Mouse (Mus musculus) forebrain, embryonic 12.5 days (tissue): ENCODE data around the gene Tnrc18. TPM values are rescaled to one million over a fixed set of nuclear protein-coding genes. Genes with fewer than 3 reads are reported as not detected.
A peak's percentile ranks its signal among the peaks of the same experiment; 100 is the strongest.
"Not testable (repeated sequence)": the region's sequence is repeated elsewhere in the genome, so short reads cannot be mapped to it uniquely, and the experiment has no call there.

ENCODE experiments used
- ATAC-seq: fragments of 200-750 bp; cut with Nextera tagmentation; 2 replicates; pipeline ENCODE4 v1.8.0; 2017; ENCODE audit warnings: moderate TSS enrichment; ENCODE audit not compliant: low FRiP score
- H3K27ac ChIP-seq: fragments of 300-500 bp; sonication (generic); 2 replicates; pipeline ENCODE4 v1.5.1; 2016; ENCODE audit warnings: mild to moderate bottlenecking
- H3K27me3 ChIP-seq: fragments of 300-500 bp; sonication (generic); 2 replicates; pipeline ENCODE4 v1.6.1; 2016; ENCODE audit warnings: mild to moderate bottlenecking
- H3K36me3 ChIP-seq: fragments of 300-500 bp; sonication (generic); replicated peaks from 2 replicates; pipeline ENCODE4 v1.6.1; 2016; ENCODE audit warnings: mild to moderate bottlenecking
- H3K4me1 ChIP-seq: fragments of 300-500 bp; sonication (generic); 2 replicates; pipeline ENCODE4 v1.6.1; 2016
- H3K4me2 ChIP-seq: fragments of 300-500 bp; sonication (generic); 2 replicates; pipeline ENCODE4 v1.6.1; 2016; ENCODE audit warnings: mild to moderate bottlenecking, moderate library complexity
- H3K4me3 ChIP-seq: fragments of 300-500 bp; sonication (generic); replicated peaks from 2 replicates; pipeline ENCODE4 v1.5.1; 2016; ENCODE audit warnings: mild to moderate bottlenecking
- H3K9ac ChIP-seq: fragments of 300-500 bp; sonication (generic); 2 replicates; pipeline ENCODE4 v1.6.1; 2016; ENCODE audit warnings: mild to moderate bottlenecking
- H3K9me3 ChIP-seq: fragments of 300-500 bp; sonication (generic); 2 replicates; pipeline ENCODE4 v1.6.1; 2016
- WGBS: fragments of 180-500 bp; shearing (Covaris S2); methylation state at CpG from one replicate; pipeline ENCODE4 v1.1.7; 2016; 5-methylcytosine and 5-hydroxymethylcytosine counted together
- polyA plus RNA-seq: library from polyadenylated mRNA; unstranded; fragments of >200 nt; fragmentation: Nextera tagmentation; extraction: Ambion mirVana; gene quantifications from 2 replicates; pipeline ENCODE4 v1.2.1, GENCODE M21; 2016

The Tnrc18 gene
- polyA plus RNA-seq, 1 experiment from 2014 or later, result 64.6 TPM

GRCm38 (mm10) chr5:142841372-142842136, 24.1 kb upstream of the Tnrc18 start:
- H3K4me1 ChIP-seq, result peaks cover 2% of the 10 kb centered on the region
- no peak for ATAC-seq
- H3K4me2 ChIP-seq, result no peak overlapping the region
- H3K27me3 ChIP-seq, result no peaks in the 10 kb centered on the region
- no peaks in the 10 kb centered on the region for H3K9me3 ChIP-seq
- no peaks in the 10 kb centered on the region for H3K36me3 ChIP-seq
- H3K4me3 ChIP-seq, result no peak overlapping the region
- WGBS, result 80% methylated on average over 8 of the region's 8 CpGs
- H3K9ac ChIP-seq, result no peak overlapping the region
- no peak overlapping the region for H3K27ac ChIP-seq

- not testable (repeated sequence) for H3K4me1 ChIP-seq, H3K4me3 ChIP-seq, H3K9ac ChIP-seq, H3K36me3 ChIP-seq, ATAC-seq, H3K27ac ChIP-seq, H3K4me2 ChIP-seq, H3K9me3 ChIP-seq, H3K27me3 ChIP-seq
- WGBS, result 96% methylated on average over 2 of the region's 2 CpGs
Measured at GRCm38 (mm10) chr5:142837427-142837826, 20.0 kb upstream of the Tnrc18 start.

- Histone ChIP-seq H3K4me2 (no peak overlapping the region), H3K9me3 (no peaks in the 10 kb centered on the region), H3K36me3 (no peaks in the 10 kb centered on the region), H3K9ac (no peak overlapping the region), H3K27ac (no peak overlapping the region), H3K4me3 (no peak overlapping the region), H3K27me3 (no peaks in the 10 kb centered on the region), H3K4me1 (peaks cover 2% of the 10 kb centered on the region; the same call in 1 of the 2 replicates)
- WGBS, result 76% methylated on average over 6 of the region's 6 CpGs
- ATAC-seq, result no peak
Measured at GRCm38 (mm10) chr5:142836891-142837290, 19.4 kb upstream of the Tnrc18 start.

- H3K9ac ChIP-seq, result no peak overlapping the region
- 81% methylated on average over 8 of the region's 8 CpGs for WGBS
Measured at GRCm38 (mm10) chr5:142833646-142834438, 16.4 kb upstream of the Tnrc18 start.

GRCm38 (mm10) chr5:142826131-142826530, 8.7 kb upstream of the Tnrc18 start:
- Histone ChIP-seq H3K9me3 (no peaks in the 10 kb centered on the region), H3K27ac (no peak overlapping the region), H3K4me1 (peaks cover 41% of the 10 kb centered on the region), H3K9ac (no peak overlapping the region), H3K27me3 (no peaks in the 10 kb centered on the region), H3K4me3 (no peak overlapping the region), H3K36me3 (no peaks in the 10 kb centered on the region), H3K4me2 (no peak overlapping the region)
- WGBS, result 83% methylated on average over 4 of the region's 4 CpGs
- ATAC-seq, result no peak

More at GRCm38 (mm10) chr5:142833646-142834438, 16.4 kb upstream of the Tnrc18 start:
- Histone ChIP-seq H3K4me2 (no peak overlapping the region), H3K27ac (no peak overlapping the region), H3K4me1 (no peaks in the 10 kb centered on the region), H3K9me3 (no peaks in the 10 kb centered on the region), H3K27me3 (no peaks in the 10 kb centered on the region), H3K36me3 (no peaks in the 10 kb centered on the region), H3K4me3 (no peak overlapping the region)
- ATAC-seq, result no peak

- 68% methylated on average over 5 of the region's 5 CpGs for WGBS
- no peaks in the 10 kb centered on the region for H3K36me3 ChIP-seq
- no peaks in the 10 kb centered on the region for H3K27me3 ChIP-seq
- H3K9me3 ChIP-seq, result no peaks in the 10 kb centered on the region
- H3K27ac ChIP-seq, result no peak overlapping the region
- no peak for ATAC-seq
- no peak overlapping the region for H3K4me3 ChIP-seq
- H3K4me1 ChIP-seq, result peaks cover 41% of the 10 kb centered on the region
- no peak overlapping the region for H3K9ac ChIP-seq
- no peak overlapping the region for H3K4me2 ChIP-seq
Measured at GRCm38 (mm10) chr5:142825665-142826064, 8.2 kb upstream of the Tnrc18 start.

- Histone ChIP-seq H3K4me3 (peak overlapping the region; percentile 96), H3K4me1 (peaks cover 41% of the 10 kb centered on the region), H3K9me3 (no peaks in the 10 kb centered on the region), H3K4me2 (peak overlapping the region; percentile 92), H3K36me3 (no peaks in the 10 kb centered on the region), H3K9ac (peak overlapping the region; percentile 98), H3K27me3 (no peaks in the 10 kb centered on the region), H3K27ac (peak overlapping the region; percentile 100)
- no peak for ATAC-seq
- WGBS, result 33% methylated on average over 6 of the region's 6 CpGs
Measured at GRCm38 (mm10) chr5:142824091-142824490, 6.6 kb upstream of the Tnrc18 start.

GRCm38 (mm10) chr5:142823096-142824062, 5.9 kb upstream of the Tnrc18 start:
- ATAC-seq, result peak; percentile 42
- Histone ChIP-seq H3K27ac (peak overlapping the region; percentile 100), H3K9me3 (no peaks in the 10 kb centered on the region), H3K9ac (peak overlapping the region; percentile 98), H3K36me3 (no peaks in the 10 kb centered on the region), H3K27me3 (no peaks in the 10 kb centered on the region), H3K4me1 (peaks cover 41% of the 10 kb centered on the region), H3K4me3 (peak overlapping the region; percentile 96), H3K4me2 (peak overlapping the region; percentile 92)
- WGBS, result 6% methylated on average over 31 of the region's 31 CpGs

GRCm38 (mm10) chr5:142822286-142823095, 5.0 kb upstream of the Tnrc18 start:
- Histone ChIP-seq H3K4me1 (peaks cover 41% of the 10 kb centered on the region), H3K9ac (peak overlapping the region; percentile 98)

GRCm38 (mm10) chr5:142821974-142822285, 4.5 kb upstream of the Tnrc18 start:
- Histone ChIP-seq H3K27me3 (no peaks in the 10 kb centered on the region), H3K9ac (peak overlapping the region; percentile 98), H3K4me1 (peaks cover 41% of the 10 kb centered on the region)

More at GRCm38 (mm10) chr5:142822286-142823095, 5.0 kb upstream of the Tnrc18 start:
- Histone ChIP-seq H3K27ac (peak overlapping the region; percentile 100), H3K4me2 (peak overlapping the region; percentile 92), H3K9me3 (no peaks in the 10 kb centered on the region), H3K27me3 (no peaks in the 10 kb centered on the region), H3K4me3 (peak overlapping the region; percentile 96), H3K36me3 (no peaks in the 10 kb centered on the region)
- ATAC-seq, result no peak
- WGBS, result under 1% methylated on average over 36 of the region's 36 CpGs

GRCm38 (mm10) chr5:142821266-142821973, 4.0 kb upstream of the Tnrc18 start:
- Histone ChIP-seq H3K27ac (peak overlapping the region; percentile 100), H3K4me3 (peak overlapping the region; percentile 96), H3K9ac (peak overlapping the region; percentile 98), H3K36me3 (no peaks in the 10 kb centered on the region), H3K27me3 (no peaks in the 10 kb centered on the region), H3K4me1 (peaks cover 41% of the 10 kb centered on the region), H3K9me3 (no peaks in the 10 kb centered on the region), H3K4me2 (peak overlapping the region; percentile 92)
- WGBS, result under 1% methylated on average over 36 of the region's 36 CpGs
- 0 out of 2 replicates have a peak, but pooled peaks have one; percentile 4 for ATAC-seq

More at GRCm38 (mm10) chr5:142821974-142822285, 4.5 kb upstream of the Tnrc18 start:
- 0% methylated on average over 9 of the region's 9 CpGs for WGBS
- Histone ChIP-seq H3K4me3 (peak overlapping the region; percentile 96), H3K9me3 (no peaks in the 10 kb centered on the region), H3K4me2 (peak overlapping the region; percentile 92), H3K27ac (peak overlapping the region; percentile 100), H3K36me3 (no peaks in the 10 kb centered on the region)
- no peak for ATAC-seq
